Mouse (Mus musculus) urinary bladder, adult 2 months (tissue): ENCODE measurements around the gene Prm3. TPM values are rescaled to one million over a fixed set of nuclear protein-coding genes. Genes with fewer than 3 reads are reported as not detected.

Source experiments
- DNase-seq: peaks from one replicate; pipeline ENCODE4 v3.0.0; 2022; ENCODE audit warnings: low spot score
- polyA plus RNA-seq: library from polyadenylated mRNA; depleted of rRNA; stranded (reverse); fragments of >200 nt; gene quantifications from 2 replicates; pipeline ENCODE4 v1.2.3, GENCODE M21; 2012; rRNA removed

Prm3 gene
- polyA plus RNA-seq, 1 experiment = not detected

DNA sequence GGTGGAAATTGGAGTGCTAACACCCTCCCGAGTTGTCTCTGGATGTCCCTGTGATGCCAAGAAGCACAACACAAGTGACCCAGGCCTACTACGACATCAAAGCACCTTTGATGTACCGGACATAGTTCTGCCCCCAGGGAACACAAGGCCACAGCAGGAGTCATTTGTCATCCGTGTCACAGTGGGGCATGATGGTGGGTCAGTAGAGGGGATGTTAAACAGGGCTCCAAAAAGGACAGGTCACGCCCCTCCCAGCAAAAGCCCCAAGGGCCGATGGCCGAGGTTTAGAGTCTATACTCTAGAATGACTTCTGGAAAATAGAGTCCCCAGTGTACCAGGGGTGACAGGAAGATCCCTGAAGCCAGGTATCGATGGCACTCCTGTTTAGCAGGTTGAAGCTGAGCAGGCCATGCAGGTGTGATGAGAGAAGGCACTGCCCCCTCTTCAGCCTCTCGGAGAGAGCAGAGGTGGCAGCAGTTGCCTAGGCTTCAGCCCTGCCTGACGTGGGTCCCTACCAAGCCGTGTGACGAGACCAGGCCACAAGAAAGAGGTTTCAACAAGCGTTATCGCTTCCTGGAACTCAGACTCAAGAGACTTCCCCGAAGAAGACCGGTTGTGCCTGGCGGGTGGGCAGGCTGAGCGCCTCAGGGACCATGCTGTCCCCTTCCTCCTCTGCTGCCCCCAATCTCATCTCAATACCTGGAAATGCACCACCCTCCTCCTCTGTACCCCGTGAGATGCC, 18.8 kb downstream of the Prm3 start:
- no peak for DNase-seq

DNA sequence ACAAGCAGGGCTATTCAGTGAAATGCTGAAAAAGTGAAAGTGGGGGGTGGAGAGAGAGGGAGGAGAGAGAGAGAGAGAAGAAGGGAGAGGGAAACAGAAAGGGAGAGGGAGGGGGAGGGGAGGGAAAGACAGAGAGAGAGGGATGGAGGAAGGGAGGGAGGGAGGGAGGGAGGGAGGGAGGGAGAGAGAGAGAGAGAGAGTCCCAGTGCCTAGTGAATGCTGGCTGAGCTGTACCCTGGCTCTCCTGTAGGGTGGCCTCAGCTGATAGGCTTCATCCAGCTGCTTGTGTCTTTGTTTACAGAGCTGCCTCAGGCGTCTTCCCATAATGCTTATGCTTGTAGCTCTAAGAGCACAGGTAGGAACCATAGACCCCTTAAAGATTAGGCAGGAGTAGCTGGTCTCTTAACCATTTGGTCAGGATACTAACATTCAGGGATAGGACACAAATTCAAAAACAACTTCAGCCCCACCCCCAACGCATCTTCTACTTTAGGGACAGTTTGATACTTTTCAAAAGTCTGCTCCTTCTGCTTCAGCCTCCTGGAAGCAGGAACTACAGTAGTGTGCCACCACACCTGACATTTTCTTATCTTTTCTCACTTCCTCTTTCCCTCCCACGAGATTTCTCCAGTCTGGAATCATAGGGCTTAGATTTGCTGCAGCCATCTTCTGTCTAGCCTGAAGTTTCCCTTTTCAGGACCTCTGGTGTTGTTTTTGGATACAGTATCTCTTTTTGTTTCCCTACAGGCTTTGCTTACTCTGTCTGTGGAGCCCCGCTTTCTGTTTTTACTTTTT, 20.0 kb downstream of the Prm3 start:
- DNase-seq = no peak

DNA sequence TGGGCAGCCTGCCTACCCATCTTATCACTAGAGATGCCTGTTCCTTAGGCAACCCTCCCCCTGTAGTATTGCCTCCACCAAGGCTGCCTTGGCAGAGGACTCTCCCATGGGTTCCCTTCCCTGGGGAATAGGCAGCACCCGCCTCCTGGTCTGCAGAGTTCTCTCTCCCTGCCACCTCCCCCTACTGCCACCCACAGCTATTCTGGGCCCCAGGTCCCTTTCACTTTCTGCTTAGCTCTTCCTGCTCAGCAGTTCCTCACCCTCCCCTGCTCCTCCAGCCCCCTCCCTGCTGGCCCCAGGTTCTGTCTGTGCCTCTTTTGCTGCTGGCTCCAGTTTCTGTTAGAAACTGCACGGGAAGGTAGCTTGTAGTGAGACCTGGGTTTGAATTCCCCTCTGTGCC, 21.1 kb downstream of the Prm3 start:
- DNase-seq = no peak

DNA sequence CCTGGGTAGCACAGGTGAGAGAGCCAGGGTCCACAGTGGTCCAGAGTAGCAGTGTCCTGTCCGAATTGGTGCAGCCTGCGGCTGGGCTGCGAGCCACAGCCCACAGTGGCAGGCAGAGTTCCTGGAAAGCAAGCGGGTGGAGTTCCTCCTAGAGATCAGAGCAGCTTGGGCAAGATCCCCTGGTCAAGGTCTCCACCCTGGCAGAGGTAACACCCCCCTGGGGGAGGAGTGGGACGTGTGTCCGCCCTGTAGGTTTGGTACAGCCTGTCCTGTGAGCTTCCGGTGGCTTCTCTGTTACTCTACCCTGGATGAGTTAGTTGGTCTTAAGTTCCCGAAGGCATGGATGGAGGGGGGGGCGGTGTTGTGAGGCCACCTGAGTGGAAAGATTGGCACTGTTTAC, 21.9 kb downstream of the Prm3 start:
- no peak for DNase-seq

DNA sequence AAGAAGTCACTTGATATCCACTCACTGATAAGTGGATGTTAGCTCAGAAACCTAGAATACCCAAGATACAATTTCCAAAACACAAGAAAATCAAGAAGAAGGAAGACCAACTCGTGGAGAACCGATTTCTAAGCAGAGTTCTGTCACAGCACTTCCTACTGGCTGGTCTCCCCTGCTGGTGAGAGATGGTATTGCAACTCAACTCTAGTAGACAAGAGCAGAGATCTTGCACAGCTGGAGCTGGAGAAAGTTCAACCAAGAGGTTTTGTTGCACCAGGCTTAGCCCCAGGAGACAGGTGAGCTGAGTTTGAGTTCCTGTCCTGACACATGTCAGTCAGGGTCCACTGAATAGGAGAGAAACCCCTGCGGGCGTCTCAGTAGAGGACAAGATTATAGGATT, 23.6 kb downstream of the Prm3 start:
- no peak for DNase-seq

DNA sequence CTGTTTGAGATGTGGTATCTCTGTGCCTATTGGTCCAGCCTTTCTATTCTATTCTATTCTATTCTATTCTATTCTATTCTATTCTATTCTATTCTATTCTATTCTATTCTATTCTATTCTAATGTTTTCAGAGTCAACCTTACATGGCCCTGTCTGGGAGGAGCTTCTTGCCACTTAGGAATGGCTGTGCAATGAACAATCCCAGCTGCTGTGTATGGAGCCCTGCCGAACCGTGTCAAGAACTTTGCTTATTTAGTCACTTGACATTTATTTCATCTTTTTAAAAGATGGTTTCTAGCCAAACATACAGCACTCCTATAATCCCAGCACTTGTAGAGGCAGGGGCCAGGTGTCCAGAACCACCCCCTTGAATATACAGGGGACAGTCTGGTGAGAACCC, 26.4 kb downstream of the Prm3 start:
- no peak for DNase-seq

DNA sequence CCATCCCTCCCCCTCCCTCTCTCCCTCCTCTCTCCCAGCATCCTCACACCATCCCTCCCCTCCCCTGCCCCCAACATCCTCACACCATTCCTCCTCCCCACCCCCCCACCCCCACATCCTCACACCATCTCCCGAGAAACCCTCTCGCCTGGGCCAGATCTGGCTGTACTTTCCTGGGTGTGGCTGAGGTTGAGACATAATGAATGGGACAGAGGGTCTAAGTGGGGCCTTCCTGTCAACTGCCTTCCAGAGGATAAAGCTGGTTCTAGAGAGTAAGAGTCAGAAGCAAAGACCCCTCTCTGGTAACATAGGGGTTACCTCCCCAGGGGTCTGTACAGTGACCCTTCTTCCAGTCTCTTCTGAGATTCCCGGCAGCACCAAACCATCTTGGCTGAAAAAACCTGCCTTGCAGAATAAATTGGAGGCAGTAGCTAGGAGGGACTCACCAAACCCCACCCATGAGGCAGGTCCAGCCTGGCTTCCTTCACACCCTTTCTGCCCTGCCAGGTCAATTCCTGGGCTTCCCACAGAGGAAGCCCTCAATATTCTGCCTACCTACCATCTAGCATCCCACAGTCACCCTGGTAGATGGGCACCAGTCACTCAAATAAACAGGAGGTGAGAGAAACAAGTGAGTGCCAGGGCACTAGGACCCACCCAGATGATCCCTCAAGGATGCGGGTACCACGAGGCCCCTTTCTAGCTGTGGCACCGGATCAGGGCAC, 27.0 kb downstream of the Prm3 start:
- no peak for DNase-seq

DNA sequence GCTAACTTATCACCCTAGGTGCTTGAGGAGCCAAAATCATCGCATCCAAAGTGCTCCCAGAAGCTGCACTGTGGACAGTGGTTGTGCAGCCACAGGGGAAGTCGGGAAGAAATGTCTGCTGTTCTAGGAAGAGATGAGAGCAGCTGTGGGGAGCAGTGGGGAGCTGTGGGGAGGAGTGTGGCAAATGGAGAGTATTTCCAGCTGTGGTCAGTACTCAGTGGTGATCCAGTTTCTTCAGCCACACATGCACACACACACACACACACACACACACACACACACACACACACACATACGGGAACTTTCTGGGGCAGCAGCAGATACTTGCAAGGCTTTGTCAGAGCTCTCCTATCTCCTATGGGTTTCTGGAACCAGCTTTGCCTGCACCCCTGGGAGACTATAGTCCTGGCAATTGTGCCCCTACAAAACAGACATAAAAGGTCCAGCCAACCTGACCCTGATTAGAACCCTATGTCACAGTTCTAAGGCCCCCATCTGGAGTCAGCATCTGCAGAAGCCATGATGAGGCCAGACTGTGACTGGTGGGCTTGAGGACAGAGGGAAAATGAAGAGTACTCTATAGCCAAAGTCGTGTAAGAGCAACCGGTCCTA, 28.0 kb downstream of the Prm3 start:
- DNase-seq = no peak

DNA sequence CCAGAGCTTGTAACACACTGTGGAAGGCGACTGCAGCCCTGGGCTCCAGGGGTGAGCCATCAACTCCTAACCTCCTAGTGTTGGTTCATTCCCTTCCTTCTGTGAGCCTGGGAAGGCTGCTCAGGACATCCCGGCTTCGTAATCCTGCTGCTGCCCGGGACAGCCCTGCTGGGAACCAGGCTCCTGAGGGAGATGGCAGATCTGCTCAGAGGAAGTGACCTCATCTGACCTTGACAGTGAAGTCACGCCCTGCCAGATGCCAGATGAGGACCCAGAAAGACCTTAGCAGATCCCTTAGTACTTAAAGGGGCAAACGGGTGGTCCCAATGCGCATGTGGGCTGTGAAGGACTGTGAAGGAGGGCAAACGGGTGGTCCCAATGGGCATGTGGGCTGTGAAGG, 29.5 kb downstream of the Prm3 start:
- DNase-seq = no peak

DNA sequence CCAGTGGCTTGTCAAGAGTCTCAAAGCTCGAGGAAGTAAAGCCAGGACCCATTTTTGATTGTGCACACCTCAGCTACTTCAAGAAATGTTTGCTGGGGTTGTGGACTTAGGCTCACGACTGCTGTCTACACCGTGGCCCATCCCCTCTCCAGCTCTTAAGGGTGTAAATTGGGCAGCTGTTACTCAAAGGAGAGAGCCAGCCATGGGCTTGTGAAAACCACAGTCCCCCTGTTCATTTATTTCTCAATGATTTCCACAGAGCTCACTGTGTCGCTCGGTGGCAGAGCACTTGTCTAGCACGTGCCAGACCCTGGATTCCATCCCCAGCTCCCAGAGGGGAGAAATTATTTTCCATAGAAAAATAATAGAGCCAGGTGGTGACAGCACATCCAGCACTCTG, 34.5 kb downstream of the Prm3 start:
- no peak for DNase-seq

DNA sequence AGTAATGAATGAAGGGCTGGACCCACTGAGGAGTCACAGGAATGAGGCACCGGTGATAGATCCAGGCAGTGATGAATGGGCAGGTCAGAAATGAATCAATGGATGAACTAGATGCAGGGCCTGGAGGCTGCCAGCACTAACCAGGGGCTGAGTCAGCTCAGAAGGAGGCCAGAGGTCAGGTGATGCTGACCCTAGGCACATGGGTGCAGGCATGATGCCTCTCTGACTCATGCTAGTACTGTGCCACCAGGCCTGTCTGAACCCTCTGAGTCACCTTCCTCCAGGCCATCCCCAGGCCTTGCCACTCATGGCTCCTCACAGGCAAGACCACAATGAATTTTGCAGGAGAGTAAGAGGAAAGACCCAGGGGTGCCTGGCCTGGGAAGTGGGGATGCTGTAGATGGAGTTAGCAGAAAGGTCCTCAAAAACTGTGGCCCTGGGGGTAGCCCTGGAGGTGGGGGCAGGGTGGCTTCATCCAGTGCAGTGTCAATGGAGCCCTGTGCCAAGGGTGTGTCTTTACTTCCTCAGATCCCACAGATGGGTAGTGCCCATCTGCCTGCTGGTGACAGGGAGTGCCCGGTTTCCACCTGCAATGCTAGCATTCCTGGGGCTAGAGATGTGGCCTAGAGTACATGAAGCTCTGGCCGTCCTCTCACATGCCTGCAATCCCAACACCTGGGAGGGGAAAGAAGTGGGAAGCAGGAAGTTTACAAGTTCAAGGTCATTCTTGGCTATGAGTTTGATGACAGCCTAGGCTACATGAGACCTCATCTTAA, 36.0 kb downstream of the Prm3 start:
- no peak for DNase-seq

DNA sequence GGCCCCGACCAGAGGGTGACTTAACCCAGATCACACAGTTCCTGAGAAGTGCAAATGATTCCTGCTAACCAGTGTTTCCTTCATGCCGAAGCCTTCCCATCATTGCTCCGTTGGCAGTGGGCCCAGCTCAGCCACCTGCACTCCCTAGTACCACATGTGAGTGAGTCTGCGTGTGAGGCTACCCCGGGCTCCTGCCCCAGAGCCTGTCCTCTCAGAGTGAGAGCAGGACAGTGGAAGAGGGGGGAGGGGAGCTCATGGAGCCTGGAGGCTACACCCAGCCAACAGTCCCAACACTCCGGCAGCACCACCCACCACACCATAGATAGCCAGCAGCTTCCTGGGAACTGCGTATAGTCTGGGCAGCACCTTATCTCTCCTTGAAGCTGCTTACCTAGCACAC, 40.9 kb downstream of the Prm3 start:
- DNase-seq = no peak

DNA sequence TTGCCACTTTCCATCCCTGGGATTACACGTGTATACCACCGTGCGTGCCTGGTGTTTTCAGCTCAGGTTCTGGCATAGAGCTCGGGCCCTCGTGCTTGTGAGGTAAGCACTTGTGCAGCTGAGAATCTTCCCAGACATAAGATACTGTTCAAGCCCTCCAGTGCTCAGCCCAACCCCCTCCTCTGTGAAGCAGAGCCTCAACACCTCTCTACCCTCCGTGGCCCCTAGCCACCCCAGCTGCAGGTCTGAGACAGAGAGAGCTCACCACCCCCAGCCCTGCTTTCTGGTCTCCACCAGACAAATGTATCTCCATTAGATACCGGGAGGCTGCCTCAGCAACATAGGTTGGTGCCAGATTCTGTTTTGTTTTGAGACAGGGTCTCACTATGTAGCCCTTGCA, 41.5 kb downstream of the Prm3 start:
- DNase-seq = no peak

DNA sequence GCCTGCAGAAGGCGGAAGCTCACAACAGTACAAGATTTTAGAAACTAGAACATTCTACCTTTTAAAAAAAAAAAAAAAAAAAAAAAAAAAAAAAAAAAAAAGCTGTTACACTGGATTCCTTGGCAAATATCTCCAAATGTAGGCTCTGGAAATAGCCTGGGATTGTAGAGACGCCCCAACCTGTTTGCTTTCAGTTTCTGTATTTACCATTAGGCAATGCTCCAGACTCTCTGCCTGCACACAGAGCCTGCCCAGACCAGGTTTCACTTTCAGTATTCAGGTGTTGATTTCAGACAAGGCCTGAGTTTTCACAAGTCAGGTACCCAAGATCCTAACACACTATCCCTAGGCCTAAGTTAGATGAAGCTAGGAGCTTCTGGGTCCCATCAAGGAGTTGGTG, 49.6 kb downstream of the Prm3 start:
- DNase-seq = no peak

Other genes with a start within 250 kb of the Prm3 start
- gene Dexi, start 247.9 kb downstream of the Prm3 start, polyA plus RNA-seq = 32.1 and 35.1 TPM in 2 replicates
- 10.0 and 12.8 TPM in 2 replicates for gene Clec16a, start 245.6 kb downstream of the Prm3 start, polyA plus RNA-seq
- 3.9 TPM in 2 replicates for gene Socs1, start 5.4 kb downstream of the Prm3 start, polyA plus RNA-seq
- gene Tnp2, start 2.3 kb downstream of the Prm3 start, polyA plus RNA-seq = not detected in 2 replicates
- gene Prm2, start 5.2 kb upstream of the Prm3 start, polyA plus RNA-seq = not detected in 2 replicates
- not detected in 2 replicates for gene Prm1, start 14.9 kb upstream of the Prm3 start, polyA plus RNA-seq
- not detected in 2 replicates for gene Gm11172, start 22.0 kb upstream of the Prm3 start, polyA plus RNA-seq
- 0.31 and 0.66 TPM in 2 replicates for gene Rmi2, start 44.1 kb upstream of the Prm3 start, polyA plus RNA-seq